Comparison of ENCODE assay signal across 10 mouse cellular contexts in the genomic region with DNA sequence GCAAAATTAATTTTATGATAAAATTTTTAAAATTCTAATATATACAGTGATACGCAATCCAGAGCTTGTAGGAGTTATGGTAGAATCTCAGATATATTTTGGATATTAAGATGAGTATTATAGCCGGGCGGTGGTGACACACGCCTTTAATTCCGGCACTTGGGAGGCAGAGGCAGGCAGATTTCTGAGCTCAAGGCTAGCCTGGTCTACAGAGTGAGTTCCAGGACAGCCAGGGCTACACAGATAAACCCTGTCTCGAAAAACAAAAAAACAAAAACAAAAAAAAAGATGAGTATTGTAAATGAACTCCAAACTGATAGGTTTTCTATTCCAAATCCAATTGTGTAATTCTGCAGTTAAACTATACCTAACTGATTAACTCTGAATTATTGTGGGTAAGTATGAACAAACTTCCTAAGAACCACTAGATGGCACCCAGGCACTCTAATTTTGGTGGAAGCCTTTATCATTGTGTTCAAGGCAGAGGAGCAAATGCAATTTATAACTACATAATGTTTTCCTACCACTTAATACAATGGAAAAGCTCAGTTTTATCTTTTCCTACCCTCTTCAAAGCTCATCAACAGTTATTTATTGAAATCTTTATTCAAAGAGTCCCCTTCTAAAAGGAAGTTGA.
DNase-seq lines count a peak whose midpoint lies in the region; ATAC-seq and TF ChIP-seq lines count a peak whose summit lies in the region.
"Had no signal": no experiment of that assay in that cellular context is flagged by ENCODE, and none has a peak within 500 bp of the region (broad histone marks: within the 10 kb centered on the region; RNA-seq: fewer than 3 reads in every experiment).

No protein-coding gene starts in this region.

- TF ChIP-seq CTCF in lung, embryonic 14.5 days (IDR thresholded peaks at IDR 0.05; ENCODE audit: low read depth): peak; percentile 40

- no peaks in the 10 kb centered on the region for H3K9me3 ChIP-seq in lung, embryonic 14.5 days (ENCODE audit: low read depth, low read length)
- H3K9me3 ChIP-seq in hindbrain, embryonic 12.5 days (replicated peaks): no peaks in the 10 kb centered on the region
- H3K9me3 ChIP-seq: megakaryocyte, embryonic 14.5 days; stomach, embryonic 15.5 days had no signal

- H3K36me3 ChIP-seq in lung, embryonic 14.5 days (ENCODE audit: insufficient read depth): no peaks in the 10 kb centered on the region
- H3K36me3 ChIP-seq in hindbrain, embryonic 12.5 days: no peaks in the 10 kb centered on the region
- H3K36me3 ChIP-seq: stomach, embryonic 15.5 days had no signal

- WGBS in lung, embryonic 14.5 days: 89% methylated on average over 6 of the region's 6 CpGs
- 95% methylated on average over 6 of the region's 6 CpGs for WGBS in hindbrain, embryonic 12.5 days

- H3K4me2 ChIP-seq in lung, embryonic 14.5 days: no peak overlapping the region
- no peak overlapping the region for H3K4me2 ChIP-seq in hindbrain, embryonic 12.5 days (replicated peaks)
- H3K4me2 ChIP-seq: stomach, embryonic 15.5 days had no signal

- no peak overlapping the region for H3K4me3 ChIP-seq in lung, embryonic 14.5 days (ENCODE audit: low read depth, low read length)
- no peak overlapping the region for H3K4me3 ChIP-seq in hindbrain, embryonic 12.5 days
- H3K4me3 ChIP-seq: megakaryocyte, embryonic 14.5 days; stomach, embryonic 15.5 days had no signal

- H3K9ac ChIP-seq in lung, embryonic 14.5 days: no peak overlapping the region
- H3K9ac ChIP-seq in hindbrain, embryonic 12.5 days: no peak overlapping the region
- H3K9ac ChIP-seq: stomach, embryonic 15.5 days had no signal

- no peak for ATAC-seq in lung, embryonic 14.5 days (ENCODE audit: insufficient read depth)
- ATAC-seq in hindbrain, embryonic 12.5 days (ENCODE audit: low FRiP score): 0 out of 2 replicates have a peak, but pooled peaks have one; percentile 35

- DNase-seq in cerebellum, adult 18-20 months: peak; percentile 39 to 45
- DNase-seq in cerebellum, adult 11-12 months: no peak
- DNase-seq in lung, embryonic 14.5 days: peak; percentile 72
- DNase-seq in lung, postnatal 36 days: no peak
- peak; percentile 53 for DNase-seq in retina, postnatal 1 day
- no peak for DNase-seq in urinary bladder, adult 18-20 months (ENCODE audit: low spot score in 2 of 2)
- DNase-seq in gastrocnemius, postnatal 10 days: no peak

- no peak overlapping the region for H3K27ac ChIP-seq in lung, embryonic 14.5 days (ENCODE audit: low read depth)
- H3K27ac ChIP-seq in hindbrain, embryonic 12.5 days: no peak overlapping the region
- H3K27ac ChIP-seq: stomach, embryonic 15.5 days had no signal

- H3K4me1 ChIP-seq in lung, embryonic 14.5 days (ENCODE audit: insufficient read depth): no peaks in the 10 kb centered on the region
- no peaks in the 10 kb centered on the region for H3K4me1 ChIP-seq in hindbrain, embryonic 12.5 days
- H3K4me1 ChIP-seq: megakaryocyte, embryonic 14.5 days; stomach, embryonic 15.5 days had no signal

- no peaks in the 10 kb centered on the region for H3K27me3 ChIP-seq in lung, embryonic 14.5 days (ENCODE audit: insufficient read depth, low read length)
- H3K27me3 ChIP-seq in hindbrain, embryonic 12.5 days: no peaks in the 10 kb centered on the region
- H3K27me3 ChIP-seq: megakaryocyte, embryonic 14.5 days; stomach, embryonic 15.5 days had no signal

Comparison
In these comparisons a context has a peak if more than half of its experiments do, and no peak if none do; other contexts are left out.
1. DNase-seq: peak in cerebellum, adult 18-20 months (2 of 2), lung, embryonic 14.5 days (single experiment) and retina, postnatal 1 day (single experiment); none in cerebellum, adult 11-12 months (single experiment), lung, postnatal 36 days (single experiment), urinary bladder, adult 18-20 months (0 of 2) and gastrocnemius, postnatal 10 days (single experiment).